In the genomic region with DNA sequence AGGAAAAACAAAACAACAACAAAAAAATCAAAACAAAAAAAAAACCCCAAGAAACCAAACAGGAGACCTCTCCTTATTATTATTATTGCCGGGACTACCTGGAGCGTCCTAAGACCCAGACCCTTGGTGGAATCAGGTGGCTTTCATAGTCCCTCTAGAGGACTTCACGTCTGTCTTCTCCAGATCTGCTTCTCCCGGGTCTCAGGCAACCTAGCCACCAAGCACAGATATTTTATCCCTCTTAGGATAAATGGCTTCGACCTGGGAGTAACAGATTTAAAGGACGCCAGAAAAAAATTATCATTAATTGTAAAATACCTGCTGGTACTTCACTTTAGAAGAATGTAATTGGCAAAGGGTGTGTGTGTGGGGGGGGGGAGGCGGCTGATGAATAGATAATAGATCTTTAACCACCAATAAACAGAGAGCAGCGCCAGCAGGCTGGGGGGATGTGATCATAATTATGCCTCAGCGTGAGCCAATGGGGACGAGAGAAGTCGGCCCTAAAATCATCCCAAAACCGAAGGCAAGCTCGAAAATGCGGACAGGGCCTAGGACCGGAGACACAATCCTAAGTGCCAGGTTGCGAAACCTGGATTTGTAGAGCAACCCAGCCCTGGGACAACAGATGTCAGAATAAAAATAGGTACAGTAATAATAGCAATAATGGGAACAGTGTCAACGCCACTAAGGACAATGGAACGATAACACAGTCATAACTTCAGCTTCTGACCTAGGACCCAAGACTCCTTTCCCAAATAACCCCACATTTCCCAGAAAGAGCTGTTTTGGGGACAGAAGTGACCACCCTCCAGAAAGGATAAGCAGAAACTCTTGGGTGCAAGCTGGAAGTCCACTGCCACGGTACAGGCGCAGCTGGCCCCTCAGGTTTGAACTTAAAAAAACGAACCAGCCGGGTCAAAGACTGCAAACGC, we compare ENCODE assay signal across 8 mouse cellular contexts. TPM values are rescaled to one million over a fixed set of nuclear protein-coding genes. Genes with fewer than 3 reads are reported as not detected.
DNase-seq lines count a peak whose midpoint lies in the region; ATAC-seq and TF ChIP-seq lines count a peak whose summit lies in the region.

No protein-coding gene starts in this region.

- no peaks in the 10 kb centered on the region for H3K36me3 ChIP-seq in ES-Bruce4 (ENCODE audit: control insufficient read depth, insufficient read depth, low read length, poor library complexity, severe bottlenecking)
- H3K36me3 ChIP-seq in forebrain, embryonic 10.5 days (replicated peaks) = peaks cover 19% of the 10 kb centered on the region
- H3K36me3 ChIP-seq in neural tube, embryonic 14.5 days (ENCODE audit: control insufficient read depth, insufficient read depth, low read length) = no peaks in the 10 kb centered on the region

- ATAC-seq in neural tube, embryonic 14.5 days (ENCODE audit: low read depth) = no peak
- no peak for ATAC-seq in CD4-positive, CD25-positive, alpha-beta regulatory T cell, adult 4 months

- H3K27me3 ChIP-seq in ES-Bruce4 (ENCODE audit: control insufficient read depth, insufficient read depth, low read length, poor library complexity, severe bottlenecking) = peaks cover 21% of the 10 kb centered on the region
- H3K27me3 ChIP-seq in forebrain, embryonic 10.5 days (ENCODE audit: poor library complexity, severe bottlenecking) = peaks cover 97% of the 10 kb centered on the region
- H3K27me3 ChIP-seq in neural tube, embryonic 14.5 days (ENCODE audit: control insufficient read depth, insufficient read depth, low read length) = peaks cover 75% of the 10 kb centered on the region

- TF ChIP-seq CTCF in ES-Bruce4 (IDR thresholded peaks at IDR 0.05; ENCODE audit: low read depth, low read length) = no peak

- no peak for TF ChIP-seq EP300 in ES-Bruce4 (IDR thresholded peaks at IDR 0.05; ENCODE audit: insufficient read depth, low read depth, low read length)

- WGBS in forebrain, embryonic 10.5 days = under 1% methylated on average over 23 of the region's 23 CpGs
- 2% methylated on average over 23 of the region's 23 CpGs for WGBS in neural tube, embryonic 14.5 days

- H3K4me1 ChIP-seq in ES-Bruce4 (ENCODE audit: control insufficient read depth, insufficient read depth, low read length) = no peaks in the 10 kb centered on the region
- H3K4me1 ChIP-seq in forebrain, embryonic 10.5 days = peaks cover 82% of the 10 kb centered on the region
- H3K4me1 ChIP-seq in neural tube, embryonic 14.5 days (ENCODE audit: control insufficient read depth, insufficient read depth, low read length) = 0 out of 2 replicates have a peak, but pooled peaks cover 8% of the 10 kb centered on the region

- no peak overlapping the region for H3K27ac ChIP-seq in ES-Bruce4 (ENCODE audit: insufficient read depth, low read length)
- H3K27ac ChIP-seq in forebrain, embryonic 10.5 days = peak overlapping the region; percentile 100
- H3K27ac ChIP-seq in neural tube, embryonic 14.5 days (ENCODE audit: low read depth, low read length) = no peak overlapping the region

- DNase-seq in gastrocnemius, adult 8-10 months (ENCODE audit: low spot score in 2 of 2) = peak; percentile 22 to 29
- no peak for DNase-seq in gastrocnemius, postnatal 10 days
- peak; percentile 84 for DNase-seq in forebrain, embryonic 10.5 days (ENCODE audit: extremely low spot score, low spot score)
- DNase-seq in kidney, postnatal 4 days = peak; percentile 66 to 79
- DNase-seq in heart, adult 18-20 months = no peak

- no peak overlapping the region for H3K4me2 ChIP-seq in neural tube, embryonic 14.5 days (ENCODE audit: low read depth, low read length)

- H3K4me3 ChIP-seq in ES-Bruce4 (ENCODE audit: low read depth, low read length) = no peak overlapping the region
- H3K4me3 ChIP-seq in forebrain, embryonic 10.5 days = peak overlapping the region; percentile 91
- 0 out of 2 replicates have a peak overlapping the region, but pooled peaks have one; percentile 6 for H3K4me3 ChIP-seq in neural tube, embryonic 14.5 days (ENCODE audit: low read depth, low read length)

- peak overlapping the region; percentile 26; the same call in 1 of the 2 replicates for H3K9ac ChIP-seq in ES-Bruce4 (ENCODE audit: low read depth, poor library complexity, severe bottlenecking)
- H3K9ac ChIP-seq in neural tube, embryonic 14.5 days (replicated peaks; ENCODE audit: low read depth, low read length) = no peak overlapping the region

- H3K9me3 ChIP-seq in ES-Bruce4 (replicated peaks; ENCODE audit: control insufficient read depth, insufficient read depth, low read length, poor library complexity, severe bottlenecking) = no peaks in the 10 kb centered on the region
- no peaks in the 10 kb centered on the region for H3K9me3 ChIP-seq in forebrain, embryonic 10.5 days
- H3K9me3 ChIP-seq in neural tube, embryonic 14.5 days (ENCODE audit: control insufficient read depth, low read length) = no peaks in the 10 kb centered on the region

- TF ChIP-seq POLR2A in ES-Bruce4 (IDR thresholded peaks at IDR 0.05; ENCODE audit: insufficient read depth, low read length) = no peak

RNA-seq across cellular contexts. Expression of gene Emx2, which starts 0.9 kb away (rescaled TPM):
- total RNA-seq in gastrocnemius, adult 8-10 months (2022) = under 1 TPM; 0.38 to 0.97 (median 0.50) TPM
- 1 to 10 TPM in 1 of 2 experiments, under 1 TPM in 1; 0.68 to 1.6 TPM for total RNA-seq in gastrocnemius, postnatal 10 days (2021)
- 0.51 and 0.59 TPM in 2 replicates for polyA plus RNA-seq in ES-Bruce4 (2011; ENCODE audit: insufficient read depth, insufficient read length, low read depth, missing spikeins)
- 44.1 and 48.1 TPM in 2 replicates for polyA plus RNA-seq in forebrain, embryonic 10.5 days (2016; fragmentation: Nextera tagmentation; extraction: Ambion mirVana)
- polyA plus RNA-seq in neural tube, embryonic 14.5 days (2014; fragmentation: Nextera tagmentation; extraction: Ambion mirVana) = not detected in 2 replicates
- polyA plus RNA-seq in CD4-positive, CD25-positive, alpha-beta regulatory T cell, adult 4 months (2017; shearing (Covaris generic)) = not detected
- under 1 TPM in 1 of 2 experiments, not detected in 1; 0.10 TPM for total RNA-seq in heart, adult 18-20 months (2021)

Comparison
In these comparisons a context has a peak if more than half of its experiments do, and no peak if none do; other contexts are left out.
1. DNase-seq: peak in gastrocnemius, adult 8-10 months (2 of 2), forebrain, embryonic 10.5 days (single experiment) and kidney, postnatal 4 days (2 of 2); none in gastrocnemius, postnatal 10 days (single experiment) and heart, adult 18-20 months (0 of 2).
2. RNA of gene Emx2, which starts 0.9 kb away (polyA plus RNA-seq): 44.1 to 48.1 TPM in forebrain, embryonic 10.5 days; 0.51 to 0.59 TPM in ES-Bruce4, not detected in neural tube, embryonic 14.5 days and not detected in CD4-positive, CD25-positive, alpha-beta regulatory T cell, adult 4 months; every median in the first group is over 10 times any median in the second.